Mouse (Mus musculus) liver, embryonic 14.5 days (tissue): Measurements from ENCODE around the gene Whrn.

ENCODE experiments used
- CTCF ChIP-seq: IDR thresholded peaks from 2 replicates; pipeline ENCODE4 v1.5.1; 2016; ENCODE audit warnings: antibody characterized with exemption, low read depth, control low read depth
- EP300 ChIP-seq: IDR thresholded peaks from 2 replicates; pipeline ENCODE4 v1.6.1; 2016; ENCODE audit warnings: antibody characterized with exemption, low read depth

GRCm38 (mm10) chr4:63397981-63398537 lies 97.7 kb downstream of the Whrn start:
- no peak for TF ChIP-seq CTCF
- TF ChIP-seq EP300, result no peak
